Mouse (Mus musculus) kidney, embryonic 16.5 days (tissue): ENCODE measurements at regions not wholly inside any gene's neighbourhood (a gene's known extent, or its start where the extent isn't known, plus 50 kb on each side); places are given as distances from the start of the nearest gene placed in this dataset.
"Not testable (repeated sequence)": the region's sequence is repeated elsewhere in the genome, so short reads cannot be mapped to it uniquely, and the experiment has no call there.

Experiments
- ATAC-seq: fragments of 200-750 bp; cut with Nextera tagmentation; 2 replicates; pipeline ENCODE4 v1.8.0; 2017; ENCODE audit warnings: moderate TSS enrichment; ENCODE audit not compliant: low FRiP score, low TSS enrichment
- H3K27ac ChIP-seq: fragments of 300-500 bp; sonication (generic); 2 replicates; pipeline ENCODE4 v1.5.1; 2014; ENCODE audit warnings: low read length
- H3K27me3 ChIP-seq: fragments of 300-500 bp; sonication (generic); 2 replicates; pipeline ENCODE4 v1.6.1; 2014; ENCODE audit warnings: low read length, control low read depth, mixed read lengths; ENCODE audit not compliant: insufficient read depth
- H3K36me3 ChIP-seq: fragments of 300-500 bp; sonication (generic); 2 replicates; pipeline ENCODE4 v1.6.1; 2014; ENCODE audit warnings: low read length, control low read depth, mixed read lengths; ENCODE audit not compliant: insufficient read depth
- H3K4me1 ChIP-seq: fragments of 300-500 bp; sonication (generic); 2 replicates; pipeline ENCODE4 v1.6.1; 2014; ENCODE audit warnings: low read length, control low read depth, mixed read lengths; ENCODE audit not compliant: insufficient read depth
- H3K4me2 ChIP-seq: fragments of 300-500 bp; sonication (generic); replicated peaks from 2 replicates; pipeline ENCODE4 v1.6.1; 2014; ENCODE audit warnings: low read depth, low read length
- H3K4me3 ChIP-seq: fragments of 300-500 bp; sonication (generic); 2 replicates; pipeline ENCODE4 v1.5.1; 2014; ENCODE audit warnings: mild to moderate bottlenecking, low read length
- H3K9ac ChIP-seq: fragments of 300-500 bp; sonication (generic); replicated peaks from 2 replicates; pipeline ENCODE4 v1.6.1; 2014; ENCODE audit warnings: low read length
- H3K9me3 ChIP-seq: fragments of 300-500 bp; sonication (generic); 2 replicates; pipeline ENCODE4 v1.6.1; 2016; ENCODE audit warnings: low read length, control low read depth
- WGBS: fragments of 180-500 bp; shearing (Covaris S2); extraction: QIAGEN DNeasy Blood & Tissue Kit; methylation state at CpG from one replicate; pipeline ENCODE4 v1.1.7; 2014; 5-methylcytosine and 5-hydroxymethylcytosine counted together

DNA sequence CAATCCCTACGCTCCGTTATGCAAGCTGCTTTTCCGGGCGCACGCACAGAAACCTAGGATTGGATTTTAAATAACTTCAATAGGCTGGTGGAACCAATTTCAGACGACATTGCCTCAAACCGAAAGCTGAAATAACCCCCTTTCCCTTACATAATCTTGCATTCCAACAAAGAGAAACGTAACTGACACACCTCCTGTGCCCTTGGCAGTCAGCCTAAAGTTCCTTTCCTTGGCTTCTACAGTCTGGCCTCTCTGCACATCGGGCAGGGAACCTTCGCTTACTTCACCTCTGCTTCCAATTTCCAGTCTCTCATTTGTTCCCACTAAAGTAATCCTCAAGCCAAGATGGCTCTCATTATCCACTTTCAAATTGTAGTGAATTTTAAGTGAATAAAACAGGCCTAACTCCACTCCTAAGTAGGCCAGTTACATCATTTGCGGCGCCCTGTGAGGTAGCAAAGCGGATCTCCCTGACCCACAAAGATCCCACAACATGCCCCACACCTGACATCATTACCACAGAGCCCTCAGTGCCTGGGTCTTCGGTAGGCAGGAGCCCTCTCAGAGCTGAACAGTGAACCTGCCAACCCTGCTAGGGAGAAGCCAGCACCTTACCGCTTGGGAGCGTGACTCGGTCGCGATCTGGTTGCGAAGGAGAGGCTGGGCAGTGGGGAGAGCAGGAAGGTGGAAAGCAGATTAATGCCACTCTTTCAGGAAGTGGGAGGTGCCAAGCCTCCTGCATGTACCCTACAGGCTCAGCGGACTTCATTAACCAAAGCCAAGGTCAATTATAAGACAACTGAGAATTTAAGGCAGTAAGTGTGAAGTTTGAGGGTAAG is 279.0 kb upstream of the Arglu1 start:
- no peak overlapping the region for H3K27ac ChIP-seq
- no peak overlapping the region for H3K4me3 ChIP-seq
- H3K9me3 ChIP-seq: no peaks in the 10 kb centered on the region
- H3K9ac ChIP-seq: no peak overlapping the region
- H3K27me3 ChIP-seq: no peaks in the 10 kb centered on the region
- no peaks in the 10 kb centered on the region for H3K36me3 ChIP-seq
- peaks cover 12% of the 10 kb centered on the region for H3K4me1 ChIP-seq
- H3K4me2 ChIP-seq: no peak overlapping the region
- 87% methylated on average over 21 of the region's 21 CpGs for WGBS
- no peak for ATAC-seq

DNA sequence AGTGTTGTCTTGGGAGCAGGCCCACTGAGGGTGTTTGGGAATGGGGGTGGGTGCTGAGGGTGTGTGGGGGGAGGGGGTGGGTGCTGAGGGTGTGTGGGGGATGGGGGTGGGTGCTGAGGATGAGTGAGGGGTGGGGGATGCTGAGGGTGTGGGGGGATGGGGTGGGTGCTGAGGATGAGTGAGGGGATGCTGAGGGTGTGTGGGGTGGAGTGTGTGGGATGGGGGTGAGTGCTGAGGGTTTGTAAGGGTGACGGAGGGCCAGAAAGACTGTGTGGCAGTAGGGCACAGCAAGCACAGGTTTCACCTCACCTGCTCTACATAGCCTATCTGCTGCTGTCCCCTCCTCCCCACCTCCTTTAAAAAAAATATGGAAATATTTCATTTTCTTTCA is 276.3 kb upstream of the Arglu1 start:
- Histone ChIP-seq H3K9me3 (no peaks in the 10 kb centered on the region), H3K27ac (no peak overlapping the region), H3K4me1 (peaks cover 12% of the 10 kb centered on the region), H3K4me2 (no peak overlapping the region), H3K36me3 (no peaks in the 10 kb centered on the region), H3K9ac (no peak overlapping the region), H3K4me3 (no peak overlapping the region), H3K27me3 (no peaks in the 10 kb centered on the region)
- WGBS: 100% methylated on average over 1 of the region's 1 CpGs
- no peak for ATAC-seq

DNA sequence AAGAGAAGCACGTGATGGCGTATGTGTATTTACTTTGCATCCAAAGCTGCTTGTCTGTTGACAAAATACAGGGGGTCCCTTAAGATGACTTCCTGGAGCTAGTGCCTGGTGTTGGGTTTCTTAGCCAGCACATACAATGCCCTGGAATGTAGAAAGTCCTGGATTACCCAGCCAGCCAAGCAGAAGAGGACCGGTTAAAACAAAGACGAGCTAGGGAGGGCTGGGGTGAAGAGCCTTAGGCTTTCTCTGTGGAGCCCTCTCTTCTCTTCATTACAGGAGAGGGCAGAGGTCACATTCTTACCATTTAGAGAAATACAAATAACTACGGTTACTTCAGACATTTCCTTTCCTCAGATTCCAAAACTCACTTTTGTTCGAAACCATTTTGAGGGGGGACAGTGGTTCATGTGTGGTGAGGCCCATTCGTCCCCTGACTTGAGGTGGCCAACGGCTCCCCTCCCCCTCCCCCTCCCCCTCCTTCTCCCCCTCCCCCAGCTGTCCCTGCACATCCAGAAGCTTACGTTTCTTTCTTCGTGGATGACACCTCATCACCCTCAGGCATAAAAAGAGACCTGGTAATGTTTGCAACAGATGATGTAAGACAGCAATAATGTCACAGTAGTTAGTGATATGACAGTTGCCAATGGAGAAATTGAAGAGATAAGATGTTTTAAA is 275.8 kb upstream of the Arglu1 start:
- ATAC-seq: peak; percentile 70; the same call in 1 of the 2 replicates

DNA sequence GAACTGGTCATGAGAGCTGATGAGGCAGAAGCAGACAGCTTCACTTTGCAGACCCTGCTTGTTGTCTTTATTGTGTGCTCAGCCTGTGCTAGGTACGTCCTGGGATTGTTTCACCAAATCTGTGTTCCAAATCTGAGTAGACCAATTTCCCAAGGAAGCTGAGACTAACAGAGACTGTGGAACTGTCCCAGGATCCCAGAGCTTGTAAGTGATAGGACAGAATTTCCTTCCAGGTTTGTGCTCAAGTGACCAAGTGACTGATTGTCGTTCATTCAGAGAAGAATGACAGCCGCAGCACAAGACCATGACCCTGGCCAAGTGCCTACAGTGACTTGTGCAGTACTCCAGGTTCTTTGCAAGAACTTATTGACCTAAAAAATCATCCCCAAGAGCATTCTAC is 269.9 kb upstream of the Arglu1 start:
- H3K4me2 ChIP-seq: no peak overlapping the region
- WGBS: 72% methylated on average over 3 of the region's 3 CpGs
- no peak overlapping the region for H3K9ac ChIP-seq
- no peak overlapping the region for H3K4me3 ChIP-seq
- H3K27me3 ChIP-seq: no peaks in the 10 kb centered on the region
- ATAC-seq: no peak
- peaks cover 6% of the 10 kb centered on the region; the same call in 1 of the 2 replicates for H3K4me1 ChIP-seq
- no peak overlapping the region for H3K27ac ChIP-seq
- no peaks in the 10 kb centered on the region for H3K36me3 ChIP-seq
- H3K9me3 ChIP-seq: no peaks in the 10 kb centered on the region

More for the DNA sequence above, 275.8 kb upstream of the Arglu1 start:
- no peaks in the 10 kb centered on the region for H3K27me3 ChIP-seq
- H3K27ac ChIP-seq: 0 out of 2 replicates have a peak overlapping the region, but pooled peaks have one; percentile 34
- 26% methylated on average over 10 of the region's 10 CpGs for WGBS
- H3K4me1 ChIP-seq: peaks cover 12% of the 10 kb centered on the region
- no peaks in the 10 kb centered on the region for H3K36me3 ChIP-seq
- H3K9me3 ChIP-seq: no peaks in the 10 kb centered on the region
- H3K4me2 ChIP-seq: no peak overlapping the region
- no peak overlapping the region for H3K9ac ChIP-seq
- no peak overlapping the region for H3K4me3 ChIP-seq

DNA sequence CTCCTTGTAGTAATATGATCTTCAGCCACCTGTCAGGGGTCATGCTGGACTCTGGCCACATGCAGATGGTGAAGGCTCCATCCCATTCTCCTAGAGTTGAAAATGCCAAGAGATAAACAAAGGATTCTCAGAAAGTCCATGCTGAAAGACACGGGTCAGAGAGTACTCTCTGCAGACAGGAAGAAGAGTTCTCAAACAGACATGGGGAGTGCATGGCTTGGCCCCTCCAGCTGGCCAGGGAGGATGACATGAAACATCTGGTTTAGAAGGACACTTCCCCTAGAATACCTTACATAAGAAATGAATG is 269.4 kb upstream of the Arglu1 start:
- Histone ChIP-seq H3K4me3 (no peak overlapping the region), H3K9me3 (no peaks in the 10 kb centered on the region), H3K27ac (no peak overlapping the region), H3K9ac (no peak overlapping the region), H3K4me2 (no peak overlapping the region), H3K27me3 (no peaks in the 10 kb centered on the region), H3K4me1 (peaks cover 4% of the 10 kb centered on the region; the same call in 1 of the 2 replicates), H3K36me3 (no peaks in the 10 kb centered on the region)
- 14% methylated on average over 1 of the region's 1 CpGs for WGBS
- ATAC-seq: peak; percentile 71

DNA sequence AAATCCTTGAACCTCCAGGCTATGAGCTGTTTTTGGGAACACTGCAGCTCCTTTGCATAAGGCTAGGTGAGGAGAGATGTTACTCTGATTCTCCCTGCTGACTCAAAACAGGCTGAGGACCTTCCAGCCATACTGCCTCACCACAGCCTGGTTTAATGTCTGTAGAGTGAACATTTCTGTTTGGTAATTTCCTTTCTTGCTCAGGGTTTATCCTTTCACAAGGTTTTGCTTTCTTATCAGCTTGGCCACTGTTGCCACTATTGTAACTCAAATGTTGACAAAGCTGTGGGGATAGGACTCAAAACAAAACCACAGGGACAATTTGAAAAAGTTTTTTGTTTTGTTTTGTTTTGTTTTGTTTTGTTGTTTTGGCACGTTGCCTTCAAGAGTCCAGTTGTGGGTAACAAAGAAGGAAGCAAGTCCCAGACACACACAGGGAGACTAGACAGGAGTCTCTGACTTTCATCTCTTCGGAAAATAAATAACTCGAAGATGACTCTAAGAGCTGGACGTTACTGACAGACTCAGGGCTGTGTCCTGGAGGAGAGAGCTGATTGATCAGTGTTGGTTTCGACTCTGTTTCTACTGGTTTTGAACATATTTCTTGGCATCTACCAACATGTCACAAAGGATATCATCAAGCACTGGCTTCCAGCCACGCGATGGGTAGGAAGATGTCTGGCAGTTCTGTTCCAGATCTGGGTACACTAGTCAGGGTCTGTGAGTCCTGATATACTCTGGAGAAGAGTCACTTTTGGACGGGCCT is 268.9 kb upstream of the Arglu1 start:
- H3K27me3 ChIP-seq: no peaks in the 10 kb centered on the region
- H3K4me3 ChIP-seq: no peak overlapping the region
- no peaks in the 10 kb centered on the region for H3K36me3 ChIP-seq
- no peak overlapping the region for H3K27ac ChIP-seq
- H3K4me2 ChIP-seq: no peak overlapping the region
- peak; percentile 2; the same call in 1 of the 2 replicates for ATAC-seq
- H3K9ac ChIP-seq: no peak overlapping the region
- WGBS: 50% methylated on average over 8 of the region's 8 CpGs
- peaks cover 4% of the 10 kb centered on the region for H3K9me3 ChIP-seq
- peaks cover 2% of the 10 kb centered on the region; the same call in 1 of the 2 replicates for H3K4me1 ChIP-seq

DNA sequence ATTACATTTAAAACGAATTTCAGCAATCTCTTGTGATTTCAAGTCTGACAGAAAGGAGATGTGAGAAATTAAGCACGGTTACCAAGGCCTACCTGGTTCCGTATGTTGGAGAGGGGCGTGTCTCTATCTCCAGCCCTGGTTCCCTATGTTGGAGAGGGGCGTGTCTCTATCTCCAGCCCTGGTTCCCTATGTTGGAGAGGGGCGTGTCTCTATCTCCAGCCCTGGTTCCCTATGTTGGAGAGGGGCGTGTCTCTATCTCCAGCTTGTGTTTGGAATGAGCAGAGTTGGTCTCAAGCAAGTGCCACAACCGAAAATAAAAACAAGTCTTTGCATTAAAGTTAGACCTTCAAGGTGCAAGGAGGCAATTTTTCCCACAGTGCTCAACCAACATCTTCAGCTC is 267.8 kb upstream of the Arglu1 start:
- not testable (repeated sequence) for H3K27me3 ChIP-seq
- 81% methylated on average over 8 of the region's 8 CpGs for WGBS

DNA sequence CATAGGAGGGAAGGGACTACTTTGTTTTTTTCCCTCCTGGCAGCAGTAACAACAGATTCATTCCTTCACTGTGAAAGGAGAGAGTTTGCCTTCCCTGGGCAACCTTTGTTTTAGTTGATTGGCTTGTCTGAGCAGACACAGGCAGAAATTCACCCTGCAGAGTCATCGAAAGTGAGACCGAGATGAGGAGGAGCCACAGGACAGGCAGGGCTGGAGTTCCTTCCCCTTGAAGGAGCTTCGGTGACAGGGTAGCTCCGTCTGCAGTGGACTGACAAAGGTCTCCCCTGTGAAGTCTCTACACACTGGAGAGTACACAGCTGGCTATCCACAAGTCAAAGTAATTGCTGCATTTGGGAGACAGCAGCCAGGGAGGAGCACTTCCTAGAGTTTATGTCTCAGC is 261.9 kb upstream of the Arglu1 start:
- ATAC-seq: no peak; the same call in 1 of the 2 replicates
- H3K4me3 ChIP-seq: no peak overlapping the region
- 22% methylated on average over 4 of the region's 4 CpGs for WGBS

More for the DNA sequence above, 267.8 kb upstream of the Arglu1 start:
- H3K9me3 ChIP-seq, ATAC-seq, H3K27ac ChIP-seq, H3K4me3 ChIP-seq, H3K4me1 ChIP-seq, H3K9ac ChIP-seq, H3K4me2 ChIP-seq, H3K36me3 ChIP-seq: not testable (repeated sequence)

DNA sequence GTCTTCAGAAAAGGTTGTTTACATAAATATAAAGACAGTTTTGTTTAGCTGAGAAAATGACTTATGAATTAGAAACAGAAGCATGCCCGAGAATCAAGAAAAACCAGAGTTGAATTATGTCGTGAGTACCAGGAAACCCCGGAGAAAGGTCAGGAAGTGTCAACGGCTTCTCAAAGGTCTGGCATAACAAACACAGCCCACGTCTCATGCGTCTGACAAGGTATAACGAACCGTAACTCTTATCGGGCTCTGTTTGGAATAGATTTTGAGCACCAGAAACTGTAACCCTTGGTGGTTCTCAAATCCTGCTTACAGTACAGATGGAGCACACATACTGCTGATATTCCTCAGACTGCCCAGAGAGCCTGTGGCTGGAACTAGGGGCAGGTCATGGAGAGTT is 260.9 kb upstream of the Arglu1 start:
- Histone ChIP-seq H3K27ac (no peak overlapping the region), H3K9me3 (peaks cover 6% of the 10 kb centered on the region), H3K27me3 (0 out of 2 replicates have a peak, but pooled peaks cover under 1% of the 10 kb centered on the region), H3K4me3 (no peak overlapping the region), H3K9ac (no peak overlapping the region), H3K36me3 (no peaks in the 10 kb centered on the region), H3K4me2 (no peak overlapping the region), H3K4me1 (peaks cover 6% of the 10 kb centered on the region; the same call in 1 of the 2 replicates)
- WGBS: 6% methylated on average over 9 of the region's 9 CpGs
- no peak for ATAC-seq

More for the DNA sequence above, 261.9 kb upstream of the Arglu1 start:
- Histone ChIP-seq H3K4me1 (peaks cover 6% of the 10 kb centered on the region; the same call in 1 of the 2 replicates), H3K27ac (no peak overlapping the region), H3K9ac (no peak overlapping the region), H3K36me3 (no peaks in the 10 kb centered on the region), H3K27me3 (no peaks in the 10 kb centered on the region), H3K9me3 (peaks cover 6% of the 10 kb centered on the region), H3K4me2 (no peak overlapping the region)
